Mouse (Mus musculus): ENCODE measurements around the gene Dtx2. TPM values are rescaled to one million over a fixed set of nuclear protein-coding genes. Genes with fewer than 3 reads are reported as not detected.

Gene Dtx2
- 6.4 and 6.8 TPM in 2 replicates for polyA plus RNA-seq (2021; fragmentation: Nextera tagmentation)
- long read RNA-seq, experiment 1, transcript Dtx2-204 (10 exons, 2,493 nt): major isoform, 37 of 56 reads
- long read RNA-seq, experiment 1, transcript Dtx2-202 (11 exons, 2,650 nt): minor isoform, 9 of 56 reads
- long read RNA-seq, experiment 1, partial matches to known transcripts: 3 of 56 reads
- long read RNA-seq, experiment 1, other reads (novel, unspliced or antisense): 7 of 56 reads
- long read RNA-seq, experiment 2, partial matches to known transcripts: 2 of 9 reads
- long read RNA-seq, experiment 2, other reads (novel, unspliced or antisense): 1 of 9 reads

DNA sequence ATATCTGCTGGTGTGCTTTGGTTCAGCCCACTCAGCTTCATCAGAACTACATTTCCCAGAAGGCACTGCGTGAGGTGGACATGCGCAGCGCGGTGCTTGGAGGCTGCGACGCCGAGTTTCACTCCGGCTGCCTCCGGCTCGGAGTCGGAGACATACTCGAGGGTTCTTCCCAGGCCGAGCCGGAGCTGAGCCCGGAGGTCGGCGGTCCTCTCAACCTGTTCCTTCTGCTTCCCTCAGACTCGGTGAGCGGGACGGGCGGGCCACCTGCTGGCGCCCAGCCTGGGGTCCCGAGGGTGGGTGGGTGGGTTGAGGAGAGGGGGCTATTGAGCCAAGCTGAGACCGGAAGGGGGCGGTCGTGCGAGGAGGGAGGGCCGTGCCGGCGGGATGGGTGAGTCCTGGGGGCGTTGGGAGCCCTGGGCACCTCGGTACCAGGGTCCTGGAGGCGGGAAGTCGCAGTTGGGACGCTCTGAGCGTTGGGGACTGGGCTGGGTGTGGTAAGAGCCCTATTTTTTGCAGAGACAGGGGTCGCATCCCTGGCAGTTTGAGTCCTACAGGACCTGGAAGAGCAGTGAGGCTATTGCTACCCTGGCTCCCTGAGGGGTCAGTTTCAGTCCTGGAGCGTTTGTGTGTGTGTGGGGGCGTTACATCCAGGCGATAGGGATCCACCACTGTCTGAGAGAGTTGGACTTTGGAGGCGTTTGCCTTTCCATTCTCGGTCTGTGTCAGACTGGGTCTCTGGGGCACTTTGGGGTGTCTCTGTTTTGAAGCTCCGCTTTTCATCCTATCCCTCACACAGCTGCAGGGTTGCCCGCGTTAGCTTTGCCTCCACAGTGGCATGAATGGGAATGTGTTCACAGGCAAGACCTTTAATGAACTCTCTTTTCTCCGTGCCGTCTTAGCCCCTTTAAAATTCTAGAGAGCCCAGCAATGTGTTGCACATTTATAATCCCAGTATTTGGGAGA lies at the start of gene Dtx2:
Dtx2 (plus strand) TSS at position 76 of the 963 bp plus-strand sequence.

DNA sequence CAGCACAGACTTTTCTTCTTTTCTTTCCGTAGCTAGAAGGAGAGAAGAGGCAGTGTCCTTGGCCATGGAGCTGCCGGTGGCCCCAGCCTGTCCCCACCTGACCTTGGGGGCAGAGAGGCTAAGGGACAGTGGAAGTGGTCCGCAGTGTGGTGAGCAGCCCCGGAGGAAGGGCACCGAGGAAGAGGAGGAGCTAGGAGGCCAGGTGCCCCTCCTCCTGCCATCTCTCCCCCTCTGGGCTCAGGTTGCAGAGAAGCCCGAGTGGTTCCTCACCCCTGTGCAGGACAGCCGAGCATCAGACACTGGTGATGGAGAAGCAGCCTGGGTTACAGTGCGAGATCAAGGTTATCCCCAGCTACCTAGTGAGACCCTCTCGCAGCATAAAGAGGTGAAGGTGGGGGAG lies 20.2 kb upstream of the Dtx2 start, which contains the start of gene Ssc4d:
Ssc4d (minus strand) TSS at position 167 of the 400 bp plus-strand sequence.

DNA sequence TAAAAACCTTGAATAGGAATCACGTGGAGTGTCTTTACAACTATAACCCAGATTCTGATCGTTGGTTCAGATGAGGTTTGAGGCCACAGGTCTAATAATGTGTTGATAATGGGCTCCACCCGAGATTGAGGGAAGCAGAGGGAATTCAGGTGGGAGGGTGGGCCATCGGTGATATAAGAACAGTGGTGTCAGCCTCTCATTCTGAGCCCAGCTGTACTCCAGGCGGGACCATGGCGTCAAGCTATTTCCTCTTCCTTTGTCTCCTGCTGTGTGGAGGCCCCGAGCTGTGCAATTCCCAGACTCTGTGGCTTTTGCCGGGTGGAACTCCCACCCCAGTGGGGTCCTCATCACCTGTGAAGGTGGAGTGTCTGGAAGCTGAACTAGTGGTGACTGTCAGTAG lies 14.7 kb upstream of the Dtx2 start, which contains the start of gene Zp3:
Zp3 (plus strand) TSS at position 196 of the 400 bp plus-strand sequence.

DNA sequence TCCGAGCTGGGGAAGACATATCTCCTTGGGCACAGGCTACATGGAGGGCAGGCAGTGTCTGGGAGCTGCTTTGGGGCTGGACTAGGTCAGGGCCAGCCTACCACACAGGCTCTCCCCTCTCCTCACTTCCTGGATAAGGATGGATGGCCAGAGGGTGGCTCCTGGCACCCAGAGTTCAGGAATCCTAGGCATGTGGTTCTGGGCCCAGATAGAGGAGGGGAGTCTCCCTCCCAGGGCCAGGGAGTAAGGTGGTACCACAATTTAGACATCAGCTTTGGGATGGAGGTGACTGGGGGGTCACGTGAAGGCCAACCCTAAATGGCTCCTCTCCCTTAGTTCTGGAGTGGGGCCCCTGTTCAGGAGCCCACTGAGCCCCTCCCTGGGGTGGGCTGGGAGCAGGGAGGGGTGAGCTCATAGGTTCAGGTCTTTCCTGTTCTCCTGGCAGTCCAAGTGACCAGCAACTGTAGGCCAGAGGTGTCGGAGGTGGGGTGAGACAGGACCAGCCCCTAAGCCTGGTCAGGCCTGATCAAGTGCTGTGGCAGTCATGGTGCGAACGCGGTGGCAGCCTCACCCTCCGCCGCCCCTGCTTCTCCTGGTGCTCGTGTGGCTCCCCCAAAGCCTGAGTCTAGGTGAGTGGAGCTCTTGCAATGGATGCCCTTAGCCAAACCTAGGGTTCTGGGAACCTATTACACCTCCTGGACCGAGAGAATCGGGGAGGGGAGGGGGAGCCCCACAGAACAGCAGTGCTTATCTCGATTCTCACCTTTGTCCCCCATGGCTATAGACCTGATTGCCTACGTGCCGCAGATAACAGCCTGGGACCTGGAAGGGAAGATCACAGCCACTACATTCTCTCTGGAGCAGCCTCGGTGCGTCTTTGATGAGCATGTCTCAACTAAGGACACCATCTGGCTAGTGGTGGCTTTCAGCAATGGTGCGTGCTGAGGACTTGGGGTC lies 43.9 kb downstream of the Dtx2 start, which contains the start of gene Upk3b:
Upk3b (plus strand) TSS at position 239 of the 957 bp plus-strand sequence.

DNA sequence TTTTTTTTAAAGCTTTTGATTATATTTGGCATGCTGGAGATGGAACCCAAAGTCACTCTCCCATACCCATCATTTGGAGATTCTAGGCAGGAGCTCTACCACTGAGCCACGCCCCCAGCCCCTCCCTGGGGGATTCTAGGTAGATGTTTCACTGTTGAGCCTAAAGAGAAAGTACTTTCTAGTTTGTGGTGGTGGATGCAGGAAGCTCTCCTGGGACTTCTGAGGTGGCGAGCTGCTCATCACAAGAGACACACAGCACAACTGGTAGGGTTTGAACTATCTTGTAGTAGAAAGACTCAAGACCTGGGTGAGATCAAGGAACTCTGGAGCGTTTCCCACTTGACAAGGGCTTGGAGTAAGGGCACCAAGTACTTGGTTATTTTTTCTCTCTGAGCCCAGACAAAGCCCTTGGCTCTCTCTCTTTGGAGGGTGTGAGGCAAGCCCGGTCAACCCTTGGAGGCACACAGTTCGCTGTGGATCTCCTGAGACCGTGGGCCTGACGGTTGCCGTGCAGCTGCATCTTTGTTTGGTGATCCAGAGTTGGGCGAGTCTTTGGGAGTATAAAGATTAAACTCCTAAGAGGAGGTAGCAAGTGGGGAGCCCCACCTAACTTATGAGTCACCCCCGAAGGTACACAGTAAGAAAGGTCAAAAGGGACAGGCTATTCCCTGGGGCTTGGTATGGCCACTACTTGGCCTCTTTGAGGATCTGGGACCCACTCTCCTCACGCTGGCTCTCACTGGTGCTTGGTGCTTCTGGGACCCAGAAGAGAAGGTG lies 59.9 kb downstream of the Dtx2 start, which contains the start of gene Upk3bl:
Upk3bl (plus strand) TSS at position 192 of the 777 bp plus-strand sequence.

Other genes with a start within 250 kb of the Dtx2 start
- 0.21 TPM in 1 of 2 replicates, not detected in the other for gene Styxl1, start 216.4 kb upstream of the Dtx2 start, polyA plus RNA-seq (2021; fragmentation: Nextera tagmentation)
- 702 and 826 TPM in 2 replicates for gene Mdh2, start 216.3 kb upstream of the Dtx2 start, polyA plus RNA-seq (2021; fragmentation: Nextera tagmentation)
- 18.4 and 20.1 TPM in 2 replicates for gene Srrm3, start 187.9 kb upstream of the Dtx2 start, polyA plus RNA-seq (2021; fragmentation: Nextera tagmentation)
- 21.3 and 32.6 TPM in 2 replicates for gene Hspb1, start 106.9 kb upstream of the Dtx2 start, polyA plus RNA-seq (2021; fragmentation: Nextera tagmentation)
- gene Ywhag, start 60.2 kb upstream of the Dtx2 start, polyA plus RNA-seq (2021; fragmentation: Nextera tagmentation): 469 and 556 TPM in 2 replicates
- 0.65 and 1.0 TPM in 2 replicates for gene Ssc4d, start 20.3 kb upstream of the Dtx2 start, polyA plus RNA-seq (2021; fragmentation: Nextera tagmentation)
- not detected in 2 replicates for gene Zp3, start 14.7 kb upstream of the Dtx2 start, polyA plus RNA-seq (2021; fragmentation: Nextera tagmentation)
- gene Upk3b, start 43.7 kb downstream of the Dtx2 start, polyA plus RNA-seq (2021; fragmentation: Nextera tagmentation): not detected in 2 replicates
- 0.94 and 1.1 TPM in 2 replicates for gene Upk3bl, start 59.7 kb downstream of the Dtx2 start, polyA plus RNA-seq (2021; fragmentation: Nextera tagmentation)
- 2.3 TPM in 2 replicates for gene Rasa4, start 89.1 kb downstream of the Dtx2 start, polyA plus RNA-seq (2021; fragmentation: Nextera tagmentation)
- gene Polr2j, start 121.8 kb downstream of the Dtx2 start, polyA plus RNA-seq (2021; fragmentation: Nextera tagmentation): 178 and 182 TPM in 2 replicates
- gene Lrwd1, start 141.3 kb downstream of the Dtx2 start, polyA plus RNA-seq (2021; fragmentation: Nextera tagmentation): 5.1 and 5.8 TPM in 2 replicates
- gene Alkbh4, start 141.3 kb downstream of the Dtx2 start, polyA plus RNA-seq (2021; fragmentation: Nextera tagmentation): 7.5 and 7.7 TPM in 2 replicates
- gene Orai2, start 175.9 kb downstream of the Dtx2 start, polyA plus RNA-seq (2021; fragmentation: Nextera tagmentation): 34.4 and 36.2 TPM in 2 replicates
- 51.5 and 52.0 TPM in 2 replicates for gene Prkrip1, start 204.2 kb downstream of the Dtx2 start, polyA plus RNA-seq (2021; fragmentation: Nextera tagmentation)